Mouse (Mus musculus): ENCODE measurements around the gene Eif3l. TPM values are rescaled to one million over a fixed set of nuclear protein-coding genes. Genes with fewer than 3 reads are reported as not detected.

The Eif3l gene
- polyA plus RNA-seq, 1 experiment from 2014 or later: 165 TPM

GRCm38 (mm10) chr15:79123751-79124150, 48.8 kb downstream of the Eif3l start:
- H3K4me3 ChIP-seq (ENCODE audit: low read depth, low read length): no peak overlapping the region
- H3K36me3 ChIP-seq (ENCODE audit: control insufficient read depth, insufficient read depth, low read length): peaks cover 36% of the 10 kb centered on the region
- no peak for ATAC-seq
- H3K4me2 ChIP-seq (ENCODE audit: low read length): no peak overlapping the region
- H3K27ac ChIP-seq (ENCODE audit: low read length): no peak overlapping the region
- no peak overlapping the region for H3K9ac ChIP-seq (ENCODE audit: low read depth, low read length)
- no peaks in the 10 kb centered on the region for H3K9me3 ChIP-seq (replicated peaks; ENCODE audit: control insufficient read depth, low read length, poor library complexity, severe bottlenecking)
- H3K27me3 ChIP-seq (ENCODE audit: control insufficient read depth, insufficient read depth, low read depth, low read length): no peaks in the 10 kb centered on the region
- WGBS: 85% methylated on average over 6 of the region's 6 CpGs
- no peaks in the 10 kb centered on the region for H3K4me1 ChIP-seq (ENCODE audit: control insufficient read depth, insufficient read depth, low read length)

GRCm38 (mm10) chr15:79124331-79124875, 49.4 kb downstream of the Eif3l start:
- Histone ChIP-seq H3K9me3 (replicated peaks; ENCODE audit: control insufficient read depth, low read length, poor library complexity, severe bottlenecking) (no peaks in the 10 kb centered on the region), H3K4me3 (ENCODE audit: low read depth, low read length) (no peak overlapping the region), H3K27ac (ENCODE audit: low read length) (no peak overlapping the region), H3K4me2 (ENCODE audit: low read length) (no peak overlapping the region), H3K27me3 (ENCODE audit: control insufficient read depth, insufficient read depth, low read depth, low read length) (no peaks in the 10 kb centered on the region), H3K9ac (ENCODE audit: low read depth, low read length) (no peak overlapping the region), H3K36me3 (ENCODE audit: control insufficient read depth, insufficient read depth, low read length) (peaks cover 37% of the 10 kb centered on the region), H3K4me1 (ENCODE audit: control insufficient read depth, insufficient read depth, low read length) (no peaks in the 10 kb centered on the region)
- WGBS: 88% methylated on average over 10 of the region's 10 CpGs
- ATAC-seq: no peak

- Histone ChIP-seq H3K9me3 (replicated peaks; ENCODE audit: control insufficient read depth, low read length, poor library complexity, severe bottlenecking) (no peaks in the 10 kb centered on the region), H3K4me3 (ENCODE audit: low read depth, low read length) (no peak overlapping the region), H3K4me1 (ENCODE audit: control insufficient read depth, insufficient read depth, low read length) (no peaks in the 10 kb centered on the region), H3K27me3 (ENCODE audit: control insufficient read depth, insufficient read depth, low read depth, low read length) (no peaks in the 10 kb centered on the region), H3K4me2 (ENCODE audit: low read length) (no peak overlapping the region), H3K9ac (ENCODE audit: low read depth, low read length) (no peak overlapping the region), H3K27ac (ENCODE audit: low read length) (no peak overlapping the region), H3K36me3 (ENCODE audit: control insufficient read depth, insufficient read depth, low read length) (peaks cover 44% of the 10 kb centered on the region)
- WGBS: 83% methylated on average over 13 of the region's 13 CpGs
- no peak for ATAC-seq
Observed at GRCm38 (mm10) chr15:79126217-79126932, 51.4 kb downstream of the Eif3l start.

- Histone ChIP-seq H3K4me3 (ENCODE audit: low read depth, low read length) (no peak overlapping the region), H3K4me1 (ENCODE audit: control insufficient read depth, insufficient read depth, low read length) (no peaks in the 10 kb centered on the region), H3K27me3 (ENCODE audit: control insufficient read depth, insufficient read depth, low read depth, low read length) (no peaks in the 10 kb centered on the region), H3K9ac (ENCODE audit: low read depth, low read length) (no peak overlapping the region), H3K9me3 (replicated peaks; ENCODE audit: control insufficient read depth, low read length, poor library complexity, severe bottlenecking) (no peaks in the 10 kb centered on the region), H3K36me3 (ENCODE audit: control insufficient read depth, insufficient read depth, low read length) (peaks cover 49% of the 10 kb centered on the region), H3K4me2 (ENCODE audit: low read length) (no peak overlapping the region), H3K27ac (ENCODE audit: low read length) (no peak overlapping the region)
- WGBS: 90% methylated on average over 12 of the region's 12 CpGs
- no peak for ATAC-seq
Observed at GRCm38 (mm10) chr15:79127101-79127500, 52.1 kb downstream of the Eif3l start.

GRCm38 (mm10) chr15:79128208-79128607, 53.2 kb downstream of the Eif3l start:
- Histone ChIP-seq H3K36me3 (ENCODE audit: control insufficient read depth, insufficient read depth, low read length) (peaks cover 54% of the 10 kb centered on the region), H3K9ac (ENCODE audit: low read depth, low read length) (no peak overlapping the region)

GRCm38 (mm10) chr15:79129311-79129710, 54.3 kb downstream of the Eif3l start:
- H3K27me3 ChIP-seq (ENCODE audit: control insufficient read depth, insufficient read depth, low read depth, low read length): no peaks in the 10 kb centered on the region
- H3K4me3 ChIP-seq (ENCODE audit: low read depth, low read length): no peak overlapping the region
- H3K36me3 ChIP-seq (ENCODE audit: control insufficient read depth, insufficient read depth, low read length): peaks cover 57% of the 10 kb centered on the region
- H3K9me3 ChIP-seq (replicated peaks; ENCODE audit: control insufficient read depth, low read length, poor library complexity, severe bottlenecking): no peaks in the 10 kb centered on the region
- 86% methylated on average over 7 of the region's 7 CpGs for WGBS
- H3K4me1 ChIP-seq (ENCODE audit: control insufficient read depth, insufficient read depth, low read length): no peaks in the 10 kb centered on the region
- ATAC-seq: no peak
- no peak overlapping the region for H3K9ac ChIP-seq (ENCODE audit: low read depth, low read length)
- no peak overlapping the region for H3K27ac ChIP-seq (ENCODE audit: low read length)
- H3K4me2 ChIP-seq (ENCODE audit: low read length): no peak overlapping the region

More at GRCm38 (mm10) chr15:79128208-79128607, 53.2 kb downstream of the Eif3l start:
- no peak overlapping the region for H3K4me2 ChIP-seq (ENCODE audit: low read length)
- H3K27ac ChIP-seq (ENCODE audit: low read length): no peak overlapping the region
- H3K27me3 ChIP-seq (ENCODE audit: control insufficient read depth, insufficient read depth, low read depth, low read length): no peaks in the 10 kb centered on the region
- ATAC-seq: no peak
- H3K9me3 ChIP-seq (replicated peaks; ENCODE audit: control insufficient read depth, low read length, poor library complexity, severe bottlenecking): no peaks in the 10 kb centered on the region
- H3K4me3 ChIP-seq (ENCODE audit: low read depth, low read length): no peak overlapping the region
- H3K4me1 ChIP-seq (ENCODE audit: control insufficient read depth, insufficient read depth, low read length): no peaks in the 10 kb centered on the region
- WGBS: 97% methylated on average over 5 of the region's 5 CpGs

- Histone ChIP-seq H3K4me1 (ENCODE audit: control insufficient read depth, insufficient read depth, low read length) (no peaks in the 10 kb centered on the region), H3K36me3 (ENCODE audit: control insufficient read depth, insufficient read depth, low read length) (peaks cover 51% of the 10 kb centered on the region), H3K9me3 (replicated peaks; ENCODE audit: control insufficient read depth, low read length, poor library complexity, severe bottlenecking) (no peaks in the 10 kb centered on the region), H3K27me3 (ENCODE audit: control insufficient read depth, insufficient read depth, low read depth, low read length) (no peaks in the 10 kb centered on the region), H3K4me3 (ENCODE audit: low read depth, low read length) (no peak overlapping the region), H3K9ac (ENCODE audit: low read depth, low read length) (no peak overlapping the region), H3K27ac (ENCODE audit: low read length) (no peak overlapping the region), H3K4me2 (ENCODE audit: low read length) (no peak overlapping the region)
- 86% methylated on average over 10 of the region's 10 CpGs for WGBS
- no peak for ATAC-seq
Observed at GRCm38 (mm10) chr15:79130782-79131181, 55.8 kb downstream of the Eif3l start.

GRCm38 (mm10) chr15:79131442-79131841, 56.5 kb downstream of the Eif3l start:
- Histone ChIP-seq H3K36me3 (ENCODE audit: control insufficient read depth, insufficient read depth, low read length) (peaks cover 50% of the 10 kb centered on the region), H3K4me1 (ENCODE audit: control insufficient read depth, insufficient read depth, low read length) (no peaks in the 10 kb centered on the region), H3K9ac (ENCODE audit: low read depth, low read length) (no peak overlapping the region), H3K27me3 (ENCODE audit: control insufficient read depth, insufficient read depth, low read depth, low read length) (no peaks in the 10 kb centered on the region), H3K4me2 (ENCODE audit: low read length) (no peak overlapping the region), H3K9me3 (replicated peaks; ENCODE audit: control insufficient read depth, low read length, poor library complexity, severe bottlenecking) (no peaks in the 10 kb centered on the region), H3K27ac (ENCODE audit: low read length) (no peak overlapping the region), H3K4me3 (ENCODE audit: low read depth, low read length) (no peak overlapping the region)
- ATAC-seq: no peak
- WGBS: 79% methylated on average over 7 of the region's 7 CpGs

GRCm38 (mm10) chr15:79133191-79133661, 58.2 kb downstream of the Eif3l start:
- Histone ChIP-seq H3K36me3 (ENCODE audit: control insufficient read depth, insufficient read depth, low read length) (peaks cover 36% of the 10 kb centered on the region), H3K27me3 (ENCODE audit: control insufficient read depth, insufficient read depth, low read depth, low read length) (no peaks in the 10 kb centered on the region), H3K4me1 (ENCODE audit: control insufficient read depth, insufficient read depth, low read length) (no peaks in the 10 kb centered on the region), H3K4me3 (ENCODE audit: low read depth, low read length) (no peak overlapping the region), H3K4me2 (ENCODE audit: low read length) (no peak overlapping the region), H3K27ac (ENCODE audit: low read length) (no peak overlapping the region), H3K9ac (ENCODE audit: low read depth, low read length) (no peak overlapping the region), H3K9me3 (replicated peaks; ENCODE audit: control insufficient read depth, low read length, poor library complexity, severe bottlenecking) (no peaks in the 10 kb centered on the region)
- no peak for ATAC-seq
- 85% methylated on average over 6 of the region's 6 CpGs for WGBS
